Mouse (Mus musculus) heart, adult 2 months (tissue): ENCODE measurements around the gene Spdef.

Source experiments
- CTCF ChIP-seq: fragments of 200-600 bp; IDR thresholded peaks from 2 replicates; pipeline ENCODE4 v1.8.1; 2022; ENCODE audit warnings: antibody characterized with exemption, mild to moderate bottlenecking, moderate library complexity
- EP300 ChIP-seq: fragments of 200-500 bp; IDR thresholded peaks from 2 replicates; pipeline ENCODE4 v1.6.1; 2011; ENCODE audit warnings: low read depth, low read length, control low read depth; ENCODE audit not compliant: insufficient read depth
- POLR2A ChIP-seq: fragments of 200-500 bp; IDR thresholded peaks from 2 replicates; pipeline ENCODE4 v1.6.1; 2011; ENCODE audit warnings: mild to moderate bottlenecking, low read depth, low read length, control low read depth; ENCODE audit not compliant: insufficient read depth

DNA sequence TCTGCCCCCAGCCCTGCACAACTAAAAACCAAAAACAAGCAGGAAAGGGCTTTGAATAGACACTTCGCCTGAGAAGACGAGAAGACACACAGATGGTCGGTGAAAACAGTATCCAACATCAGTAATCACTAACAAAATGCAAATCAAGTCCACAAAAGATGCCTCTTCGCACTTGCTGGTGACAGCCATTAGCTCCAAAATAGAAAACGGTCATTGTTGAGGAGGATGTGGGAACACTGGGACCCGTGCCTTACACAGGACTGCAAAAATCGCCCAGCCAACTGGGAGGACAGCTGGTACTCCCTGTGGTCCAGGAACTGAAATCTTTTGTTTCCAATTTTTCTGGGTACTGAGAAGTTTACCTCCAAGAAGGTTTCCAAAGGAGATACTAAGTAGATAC, 54.8 kb downstream of the Spdef start:
- no peak for TF ChIP-seq CTCF
- TF ChIP-seq POLR2A = no peak
- TF ChIP-seq EP300 = no peak
